Mouse (Mus musculus): ENCODE measurements around the gene Akap1. TPM values are rescaled to one million over a fixed set of nuclear protein-coding genes. Genes with fewer than 3 reads are reported as not detected.

The Akap1 gene
- total and polyA plus RNA-seq, 3 experiments, result 10.9 to 18.8 (median 12.0) TPM

- Histone ChIP-seq H3K36me3 (replicated peaks) (no peaks in the 10 kb centered on the region), H3K4me1 (ENCODE audit: insufficient read depth, low read depth, low read length) (no peaks in the 10 kb centered on the region), H3K27me3 (ENCODE audit: insufficient read depth, low read length) (peaks cover 16% of the 10 kb centered on the region), H3K4me3 (ENCODE audit: low read depth, low read length) (no peak overlapping the region), H3K9me3 (replicated peaks) (no peaks in the 10 kb centered on the region)
- DNase-seq (ENCODE audit: low spot score) (no peak), ATAC-seq (ENCODE audit: extremely low read depth, insufficient number of reproducible peaks, low FRiP score, poor library complexity, severe bottlenecking) (no peak)
- no peak for TF ChIP-seq GATA2 (IDR thresholded peaks at IDR 0.05; ENCODE audit: borderline replicate concordance, low read depth, low read length)
- no peak for TF ChIP-seq GATA1 (IDR thresholded peaks at IDR 0.05; ENCODE audit: borderline replicate concordance, low read length)
- TF ChIP-seq POLR2AphosphoS5 (IDR thresholded peaks at IDR 0.05; ENCODE audit: insufficient replicate concordance, low read depth, low read length), result no peak
- no peak for TF ChIP-seq TAL1 (conservative IDR thresholded peaks at IDR 0.05; ENCODE audit: low read depth, low read length)
Observed at GRCm38 (mm10) chr11:88803231-88804010, 61.0 kb downstream of the Akap1 start.

- no peak overlapping the region for H3K4me3 ChIP-seq (ENCODE audit: low read depth, low read length)
- H3K9me3 ChIP-seq (replicated peaks), result no peaks in the 10 kb centered on the region
- TF ChIP-seq GATA1 (IDR thresholded peaks at IDR 0.05; ENCODE audit: borderline replicate concordance, low read length), result no peak
- no peak for TF ChIP-seq CTCF (IDR thresholded peaks at IDR 0.05; ENCODE audit: low read depth, low read length)
- TF ChIP-seq GATA2 (IDR thresholded peaks at IDR 0.05; ENCODE audit: borderline replicate concordance, low read depth, low read length), result no peak
- TF ChIP-seq TAL1 (conservative IDR thresholded peaks at IDR 0.05; ENCODE audit: low read depth, low read length), result no peak
- no peak for TF ChIP-seq POLR2AphosphoS5 (IDR thresholded peaks at IDR 0.05; ENCODE audit: insufficient replicate concordance, low read depth, low read length)
- H3K27me3 ChIP-seq (ENCODE audit: insufficient read depth, low read length), result peaks cover 14% of the 10 kb centered on the region
- DNase-seq (ENCODE audit: low spot score) (no peak), ATAC-seq (ENCODE audit: extremely low read depth, insufficient number of reproducible peaks, low FRiP score, poor library complexity, severe bottlenecking) (no peak)
- no peaks in the 10 kb centered on the region for H3K4me1 ChIP-seq (ENCODE audit: insufficient read depth, low read depth, low read length)
- H3K36me3 ChIP-seq (replicated peaks), result no peaks in the 10 kb centered on the region
Observed at GRCm38 (mm10) chr11:88796207-88796606, 68.2 kb downstream of the Akap1 start.

GRCm38 (mm10) chr11:88789893-88790292 is 74.5 kb downstream of the Akap1 start:
- DNase-seq (ENCODE audit: low spot score) (no peak), ATAC-seq (ENCODE audit: extremely low read depth, insufficient number of reproducible peaks, low FRiP score, poor library complexity, severe bottlenecking) (no peak)
- TF ChIP-seq TAL1 (conservative IDR thresholded peaks at IDR 0.05; ENCODE audit: low read depth, low read length) (no peak), POLR2AphosphoS5 (IDR thresholded peaks at IDR 0.05; ENCODE audit: insufficient replicate concordance, low read depth, low read length) (no peak), GATA1 (IDR thresholded peaks at IDR 0.05; ENCODE audit: borderline replicate concordance, low read length) (no peak), CTCF (IDR thresholded peaks at IDR 0.05; ENCODE audit: low read depth, low read length) (no peak), GATA2 (IDR thresholded peaks at IDR 0.05; ENCODE audit: borderline replicate concordance, low read depth, low read length) (no peak)
- no peaks in the 10 kb centered on the region for H3K4me1 ChIP-seq (ENCODE audit: insufficient read depth, low read depth, low read length)
- no peaks in the 10 kb centered on the region for H3K36me3 ChIP-seq (replicated peaks)
- H3K4me3 ChIP-seq (ENCODE audit: low read depth, low read length), result no peak overlapping the region
- H3K9me3 ChIP-seq (replicated peaks), result no peaks in the 10 kb centered on the region
- H3K27me3 ChIP-seq (ENCODE audit: insufficient read depth, low read length), result peaks cover 24% of the 10 kb centered on the region

- ATAC-seq (ENCODE audit: extremely low read depth, insufficient number of reproducible peaks, low FRiP score, poor library complexity, severe bottlenecking), result no peak
- Histone ChIP-seq H3K4me1 (ENCODE audit: insufficient read depth, low read depth, low read length) (no peaks in the 10 kb centered on the region), H3K27me3 (ENCODE audit: insufficient read depth, low read length) (peaks cover 21% of the 10 kb centered on the region; the same call in 1 of the 2 replicates), H3K36me3 (replicated peaks) (no peaks in the 10 kb centered on the region), H3K4me3 (ENCODE audit: low read depth, low read length) (no peak overlapping the region), H3K9me3 (replicated peaks) (no peaks in the 10 kb centered on the region)
- DNase-seq (ENCODE audit: low spot score), result no peak
- TF ChIP-seq GATA2 (IDR thresholded peaks at IDR 0.05; ENCODE audit: borderline replicate concordance, low read depth, low read length) (no peak), GATA1 (IDR thresholded peaks at IDR 0.05; ENCODE audit: borderline replicate concordance, low read length) (no peak), TAL1 (conservative IDR thresholded peaks at IDR 0.05; ENCODE audit: low read depth, low read length) (no peak), CTCF (IDR thresholded peaks at IDR 0.05; ENCODE audit: low read depth, low read length) (no peak), POLR2AphosphoS5 (IDR thresholded peaks at IDR 0.05; ENCODE audit: insufficient replicate concordance, low read depth, low read length) (no peak)
Observed at GRCm38 (mm10) chr11:88786816-88787215, 77.6 kb downstream of the Akap1 start.

GRCm38 (mm10) chr11:88783525-88783924 is 80.9 kb downstream of the Akap1 start:
- Histone ChIP-seq H3K4me1 (ENCODE audit: insufficient read depth, low read depth, low read length) (no peaks in the 10 kb centered on the region), H3K9me3 (replicated peaks) (no peaks in the 10 kb centered on the region), H3K27me3 (ENCODE audit: insufficient read depth, low read length) (peaks cover 16% of the 10 kb centered on the region), H3K36me3 (replicated peaks) (no peaks in the 10 kb centered on the region), H3K4me3 (ENCODE audit: low read depth, low read length) (no peak overlapping the region)
- ATAC-seq (ENCODE audit: extremely low read depth, insufficient number of reproducible peaks, low FRiP score, poor library complexity, severe bottlenecking) (no peak), DNase-seq (ENCODE audit: low spot score) (no peak)
- no peak for TF ChIP-seq GATA1 (IDR thresholded peaks at IDR 0.05; ENCODE audit: borderline replicate concordance, low read length)
- no peak for TF ChIP-seq CTCF (IDR thresholded peaks at IDR 0.05; ENCODE audit: low read depth, low read length)
- TF ChIP-seq TAL1 (conservative IDR thresholded peaks at IDR 0.05; ENCODE audit: low read depth, low read length), result no peak
- no peak for TF ChIP-seq GATA2 (IDR thresholded peaks at IDR 0.05; ENCODE audit: borderline replicate concordance, low read depth, low read length)
- TF ChIP-seq POLR2AphosphoS5 (IDR thresholded peaks at IDR 0.05; ENCODE audit: insufficient replicate concordance, low read depth, low read length), result no peak

- no peak for ATAC-seq (ENCODE audit: extremely low read depth, insufficient number of reproducible peaks, low FRiP score, poor library complexity, severe bottlenecking)
- peaks cover 13% of the 10 kb centered on the region for H3K27me3 ChIP-seq (ENCODE audit: insufficient read depth, low read length)
- no peak for DNase-seq (ENCODE audit: low spot score)
- H3K36me3 ChIP-seq (replicated peaks), result no peaks in the 10 kb centered on the region
- H3K9me3 ChIP-seq (replicated peaks), result no peaks in the 10 kb centered on the region
- H3K4me1 ChIP-seq (ENCODE audit: insufficient read depth, low read depth, low read length), result no peaks in the 10 kb centered on the region
- no peak for TF ChIP-seq POLR2AphosphoS5 (IDR thresholded peaks at IDR 0.05; ENCODE audit: insufficient replicate concordance, low read depth, low read length)
- no peak for TF ChIP-seq TAL1 (conservative IDR thresholded peaks at IDR 0.05; ENCODE audit: low read depth, low read length)
- TF ChIP-seq GATA2 (IDR thresholded peaks at IDR 0.05; ENCODE audit: borderline replicate concordance, low read depth, low read length), result no peak
- TF ChIP-seq GATA1 (IDR thresholded peaks at IDR 0.05; ENCODE audit: borderline replicate concordance, low read length), result no peak
- TF ChIP-seq CTCF (IDR thresholded peaks at IDR 0.05; ENCODE audit: low read depth, low read length), result no peak
- no peak overlapping the region for H3K4me3 ChIP-seq (ENCODE audit: low read depth, low read length)
Observed at GRCm38 (mm10) chr11:88782531-88782930, 81.9 kb downstream of the Akap1 start.

Other genes with a start within 250 kb of the Akap1 start
- gene Msi2, start 146.1 kb downstream of the Akap1 start, total RNA-seq (2014; fragmentation: Nextera tagmentation), result 197 and 198 TPM in 2 replicates
- 88.2 and 144 TPM in 2 replicates for gene Msi2, start 146.1 kb downstream of the Akap1 start, total RNA-seq (2017)
- gene Msi2, start 146.1 kb downstream of the Akap1 start, polyA plus RNA-seq (2012), result 26.3 and 36.5 TPM in 2 replicates
- gene Scpep1, start 90.9 kb upstream of the Akap1 start, total RNA-seq (2014; fragmentation: Nextera tagmentation), result 25.2 and 29.3 TPM in 2 replicates
- gene Scpep1, start 90.9 kb upstream of the Akap1 start, total RNA-seq (2017), result 8.1 and 8.8 TPM in 2 replicates
- gene Scpep1, start 90.9 kb upstream of the Akap1 start, polyA plus RNA-seq (2012), result 1.4 and 2.1 TPM in 2 replicates
- not detected in 2 replicates for gene Elobl, start 102.3 kb upstream of the Akap1 start, total RNA-seq (2014; fragmentation: Nextera tagmentation)
- 0.29 TPM in 1 of 2 replicates, not detected in the other for gene Elobl, start 102.3 kb upstream of the Akap1 start, total RNA-seq (2017)
- not detected in 2 replicates for gene Elobl, start 102.3 kb upstream of the Akap1 start, polyA plus RNA-seq (2012)
- gene Coil, start 105.7 kb upstream of the Akap1 start, total RNA-seq (2014; fragmentation: Nextera tagmentation), result 6.3 and 6.7 TPM in 2 replicates
- gene Coil, start 105.7 kb upstream of the Akap1 start, total RNA-seq (2017), result 13.5 and 14.1 TPM in 2 replicates
- gene Coil, start 105.7 kb upstream of the Akap1 start, polyA plus RNA-seq (2012), result 12.7 and 13.3 TPM in 2 replicates
- 69.6 and 73.4 TPM in 2 replicates for gene Trim25, start 134.8 kb upstream of the Akap1 start, total RNA-seq (2014; fragmentation: Nextera tagmentation)
- gene Trim25, start 134.8 kb upstream of the Akap1 start, total RNA-seq (2017), result 23.9 and 36.4 TPM in 2 replicates
- gene Trim25, start 134.8 kb upstream of the Akap1 start, polyA plus RNA-seq (2012), result 73.1 and 75.4 TPM in 2 replicates
- 3.9 and 4.4 TPM in 2 replicates for gene Dgke, start 202.3 kb upstream of the Akap1 start, total RNA-seq (2014; fragmentation: Nextera tagmentation)
- 3.1 and 3.4 TPM in 2 replicates for gene Dgke, start 202.3 kb upstream of the Akap1 start, total RNA-seq (2017)
- 1.6 and 2.1 TPM in 2 replicates for gene Dgke, start 202.3 kb upstream of the Akap1 start, polyA plus RNA-seq (2012)
- not detected in 2 replicates for gene Gm525, start 209.3 kb upstream of the Akap1 start, total RNA-seq (2014; fragmentation: Nextera tagmentation)
- not detected in 2 replicates for gene Gm525, start 209.3 kb upstream of the Akap1 start, total RNA-seq (2017)
- not detected in 2 replicates for gene Gm525, start 209.3 kb upstream of the Akap1 start, polyA plus RNA-seq (2012)

Measured in G1E (cell line).